9 mouse cellular contexts compared by ENCODE assay signal in the genomic region with DNA sequence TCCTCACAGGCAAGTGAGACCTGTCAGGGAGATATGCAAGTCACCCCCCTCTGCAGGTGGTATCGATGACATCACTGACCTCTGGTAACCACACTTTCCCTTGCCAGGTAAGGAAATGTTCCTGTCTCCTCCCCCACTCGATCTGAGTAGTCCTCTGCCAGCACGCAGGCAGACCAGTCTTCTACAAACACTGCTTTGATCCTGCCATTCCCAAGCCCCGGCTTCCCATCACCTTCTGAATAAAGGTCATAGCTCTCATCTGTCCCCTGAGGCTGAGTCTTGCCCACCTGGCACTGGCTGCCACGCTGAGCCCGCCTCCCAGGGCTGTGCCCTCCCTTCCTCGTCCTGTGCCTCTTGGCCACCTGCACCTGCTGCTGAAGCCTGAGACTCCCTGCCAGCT. TPM values are rescaled to one million over a fixed set of nuclear protein-coding genes. Genes with fewer than 3 reads are reported as not detected.
DNase-seq lines count a peak whose midpoint lies in the region; ATAC-seq and TF ChIP-seq lines count a peak whose summit lies in the region.
"Had no signal": no experiment of that assay in that cellular context is flagged by ENCODE, and none has a peak within 500 bp of the region (broad histone marks: within the 10 kb centered on the region; RNA-seq: fewer than 3 reads in every experiment).

No protein-coding gene starts in this region.

- H3K4me1 ChIP-seq in thymus, adult 2 months (replicated peaks; ENCODE audit: control insufficient read depth, insufficient read depth, low read length), result no peaks in the 10 kb centered on the region; the same call in 1 of the 2 replicates
- H3K4me1 ChIP-seq in kidney, adult 2 months (ENCODE audit: control insufficient read depth, insufficient read depth, low read length), result peaks cover 22% of the 10 kb centered on the region
- H3K4me1 ChIP-seq in liver, embryonic 15.5 days (replicated peaks), result peaks cover 49% of the 10 kb centered on the region
- H3K4me1 ChIP-seq in stomach, embryonic 15.5 days, result peaks cover 19% of the 10 kb centered on the region

- no peaks in the 10 kb centered on the region for H3K27me3 ChIP-seq in thymus, adult 2 months (ENCODE audit: control insufficient read depth, insufficient read depth, low read length)
- no peaks in the 10 kb centered on the region for H3K27me3 ChIP-seq in kidney, adult 2 months (replicated peaks; ENCODE audit: control insufficient read depth, insufficient read depth, low read length)
- H3K27me3 ChIP-seq in liver, embryonic 15.5 days, result no peaks in the 10 kb centered on the region
- H3K27me3 ChIP-seq in stomach, embryonic 15.5 days (replicated peaks), result no peaks in the 10 kb centered on the region

- H3K27ac ChIP-seq in thymus, adult 2 months (ENCODE audit: control insufficient read depth, insufficient read depth, low read length), result no peak overlapping the region
- peak overlapping the region; percentile 61 for H3K27ac ChIP-seq in kidney, adult 2 months (ENCODE audit: insufficient read depth, low read depth, low read length)
- H3K27ac ChIP-seq in liver, embryonic 15.5 days (replicated peaks), result 0 out of 2 replicates have a peak overlapping the region, but pooled peaks have one; percentile 45
- peak overlapping the region; percentile 96 for H3K27ac ChIP-seq in stomach, embryonic 15.5 days
- H3K27ac ChIP-seq: hindbrain, postnatal 0 days; limb, embryonic 13.5 days had no signal

- ATAC-seq in liver, embryonic 15.5 days (ENCODE audit: insufficient read depth), result no peak
- ATAC-seq in stomach, embryonic 15.5 days (ENCODE audit: insufficient read depth, low FRiP score, low read depth), result peak; percentile 54
- ATAC-seq: hindbrain, postnatal 0 days had no signal

- no peak for TF ChIP-seq CTCF in thymus, adult 2 months (IDR thresholded peaks at IDR 0.05; ENCODE audit: borderline replicate concordance, control insufficient read depth, extremely low read depth, insufficient read depth, low read length, poor library complexity)
- no peak for TF ChIP-seq CTCF in kidney, adult 2 months (conservative IDR thresholded peaks at IDR 0.05; ENCODE audit: insufficient read depth, insufficient read length, low read depth, low read length)

- H3K4me3 ChIP-seq in thymus, adult 2 months (ENCODE audit: control insufficient read depth, insufficient read depth, low read length), result no peak overlapping the region
- no peak overlapping the region for H3K4me3 ChIP-seq in kidney, adult 2 months (ENCODE audit: insufficient read depth, low read depth, low read length)
- H3K4me3 ChIP-seq in liver, embryonic 15.5 days (replicated peaks), result no peak overlapping the region
- no peak overlapping the region for H3K4me3 ChIP-seq in stomach, embryonic 15.5 days (replicated peaks)
- H3K4me3 ChIP-seq: limb, embryonic 13.5 days had no signal

- TF ChIP-seq POLR2A in thymus, adult 2 months (IDR thresholded peaks at IDR 0.05; ENCODE audit: control insufficient read depth, extremely low read depth, insufficient read depth, low read length, poor library complexity), result no peak
- TF ChIP-seq POLR2A in kidney, adult 2 months (IDR thresholded peaks at IDR 0.05; ENCODE audit: low read depth, low read length), result no peak

- peak; percentile 15 for DNase-seq in thymus, postnatal 0 days (ENCODE audit: low spot score)
- no peak for DNase-seq in thymus, adult 2 months
- peak; percentile 36 for DNase-seq in kidney, adult 2 months
- DNase-seq in left cerebral cortex, adult 8-10 months (ENCODE audit: low spot score in 2 of 2), result no peak
- DNase-seq in cerebellum, adult 18-20 months, result no peak

- H3K4me2 ChIP-seq in liver, embryonic 15.5 days, result no peak overlapping the region
- peak overlapping the region; percentile 30; the same call in 1 of the 2 replicates for H3K4me2 ChIP-seq in stomach, embryonic 15.5 days
- H3K4me2 ChIP-seq: limb, embryonic 13.5 days had no signal

- 36% methylated on average over 7 of the region's 7 CpGs for WGBS in thymus, adult 2 months
- 20% methylated on average over 7 of the region's 7 CpGs for WGBS in kidney, adult 2 months
- WGBS in liver, embryonic 15.5 days (ENCODE audit: insufficient replicate concordance), result 42% methylated on average over 7 of the region's 7 CpGs
- WGBS in stomach, embryonic 15.5 days, result 16% methylated on average over 7 of the region's 7 CpGs

- H3K9ac ChIP-seq in liver, embryonic 15.5 days, result no peak overlapping the region
- H3K9ac ChIP-seq in stomach, embryonic 15.5 days, result no peak overlapping the region
- H3K9ac ChIP-seq: limb, embryonic 13.5 days had no signal

- no peaks in the 10 kb centered on the region for H3K36me3 ChIP-seq in thymus, adult 2 months (ENCODE audit: control insufficient read depth, insufficient read depth, low read length)
- H3K36me3 ChIP-seq in kidney, adult 2 months (ENCODE audit: control insufficient read depth, insufficient read depth, low read length), result no peaks in the 10 kb centered on the region
- H3K36me3 ChIP-seq in liver, embryonic 15.5 days (replicated peaks), result no peaks in the 10 kb centered on the region
- no peaks in the 10 kb centered on the region for H3K36me3 ChIP-seq in stomach, embryonic 15.5 days
- H3K36me3 ChIP-seq: limb, embryonic 13.5 days had no signal

- no peaks in the 10 kb centered on the region for H3K9me3 ChIP-seq in liver, embryonic 15.5 days (replicated peaks)
- no peaks in the 10 kb centered on the region for H3K9me3 ChIP-seq in stomach, embryonic 15.5 days
- H3K9me3 ChIP-seq: limb, embryonic 13.5 days had no signal

RNA-seq across cellular contexts. Expression of gene Krt18, which starts 11.2 kb away (rescaled TPM):
- 1,281 and 1,324 TPM in 2 replicates for polyA plus RNA-seq in thymus, postnatal 0 days (2015; fragmentation: Nextera tagmentation; extraction: Ambion mirVana)
- 197 and 219 TPM in 2 replicates for polyA plus RNA-seq in thymus, adult 2 months (2012; rRNA removed)
- 20.7 and 25.0 TPM in 2 replicates for polyA plus RNA-seq in kidney, adult 2 months (2012; rRNA removed)
- polyA plus RNA-seq in liver, embryonic 15.5 days (2015; fragmentation: Nextera tagmentation; extraction: Ambion mirVana), result 107 and 121 TPM in 2 replicates
- 448 and 512 TPM in 2 replicates for polyA plus RNA-seq in stomach, embryonic 15.5 days (2015; fragmentation: Nextera tagmentation; extraction: Ambion mirVana)
- total RNA-seq in left cerebral cortex, adult 8-10 months (2022), result 1 to 10 TPM in 2 of 4 experiments, under 1 TPM in 2; 0.26 to 2.5 (median 1.3) TPM

RNA-seq across cellular contexts. Expression of gene Krt8, which starts 12.5 kb away (rescaled TPM):
- polyA plus RNA-seq in thymus, postnatal 0 days (2015; fragmentation: Nextera tagmentation; extraction: Ambion mirVana), result 1,106 and 1,123 TPM in 2 replicates
- 220 and 270 TPM in 2 replicates for polyA plus RNA-seq in thymus, adult 2 months (2012; rRNA removed)
- 82.8 and 88.0 TPM in 2 replicates for polyA plus RNA-seq in kidney, adult 2 months (2012; rRNA removed)
- 114 and 118 TPM in 2 replicates for polyA plus RNA-seq in liver, embryonic 15.5 days (2015; fragmentation: Nextera tagmentation; extraction: Ambion mirVana)
- polyA plus RNA-seq in stomach, embryonic 15.5 days (2015; fragmentation: Nextera tagmentation; extraction: Ambion mirVana), result 916 and 929 TPM in 2 replicates
- under 1 TPM; 0.17 to 0.95 (median 0.23) TPM for total RNA-seq in left cerebral cortex, adult 8-10 months (2022)

RNA-seq across cellular contexts. Expression of gene Eif4b, which starts 56.8 kb away (rescaled TPM):
- 93.3 and 103 TPM in 2 replicates for polyA plus RNA-seq in thymus, postnatal 0 days (2015; fragmentation: Nextera tagmentation; extraction: Ambion mirVana)
- 99.3 and 108 TPM in 2 replicates for polyA plus RNA-seq in thymus, adult 2 months (2012; rRNA removed)
- 92.1 and 124 TPM in 2 replicates for polyA plus RNA-seq in kidney, adult 2 months (2012; rRNA removed)
- 43.5 and 48.3 TPM in 2 replicates for polyA plus RNA-seq in liver, embryonic 15.5 days (2015; fragmentation: Nextera tagmentation; extraction: Ambion mirVana)
- 107 and 116 TPM in 2 replicates for polyA plus RNA-seq in stomach, embryonic 15.5 days (2015; fragmentation: Nextera tagmentation; extraction: Ambion mirVana)
- 100 to 1,000 TPM; 191 to 203 (median 200) TPM for total RNA-seq in left cerebral cortex, adult 8-10 months (2022)

Comparison
In these comparisons a context has a peak if more than half of its experiments do, and no peak if none do; other contexts are left out.
1. DNase-seq: peak in thymus, postnatal 0 days (single experiment) and kidney, adult 2 months (single experiment); none in thymus, adult 2 months (single experiment), left cerebral cortex, adult 8-10 months (0 of 2) and cerebellum, adult 18-20 months (0 of 2).